Mouse (Mus musculus): ENCODE data around the gene Trub1. TPM values are rescaled to one million over a fixed set of nuclear protein-coding genes. Genes with fewer than 3 reads are reported as not detected.

The Trub1 gene
- total RNA-seq (2023; ENCODE audit: inconsistent age): 8.7 to 16.8 TPM (median 10.8 TPM) in 4 replicates

DNA sequence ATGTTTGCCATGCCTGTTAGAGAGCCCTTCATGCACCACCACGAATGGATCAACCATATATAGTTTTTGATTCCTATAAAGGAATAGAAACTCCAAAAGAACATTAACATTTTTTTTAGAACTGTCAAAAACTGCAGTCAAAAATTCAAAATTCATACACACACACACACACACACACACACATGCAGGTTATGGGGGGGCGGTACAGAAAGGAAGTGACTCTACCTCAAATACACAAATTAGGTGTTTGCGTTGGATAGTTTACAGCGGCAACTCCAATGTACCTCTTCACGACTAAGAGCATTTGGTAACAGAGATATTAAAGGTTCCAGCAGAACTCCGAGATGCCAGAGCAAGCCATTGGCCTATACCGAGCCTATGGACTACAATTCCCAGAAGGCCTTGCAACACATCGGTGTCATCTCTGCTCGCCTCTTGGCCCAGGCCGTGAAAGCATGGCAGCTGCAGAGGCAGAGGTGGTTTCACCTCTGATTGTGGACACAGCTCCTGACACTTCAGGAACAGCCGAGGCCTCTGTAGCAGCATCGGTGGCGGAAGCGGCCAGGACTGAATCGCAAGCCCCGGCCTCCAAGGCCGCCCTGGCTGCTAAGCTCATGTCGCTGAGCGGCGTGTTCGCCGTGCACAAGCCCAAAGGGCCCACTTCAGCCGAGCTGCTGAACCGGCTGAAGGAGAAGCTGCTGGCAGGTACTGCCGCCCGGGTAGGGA, at the start of gene Trub1:
TSS of gene Trub1 (plus strand) at position 421 of the 726 bp plus-strand sequence.

Other genes starting within 250 kb of the Trub1 start
- gene Ablim1, start 138.0 kb upstream of the Trub1 start, total RNA-seq (2023; ENCODE audit: inconsistent age): 400 to 448 TPM (median 429 TPM) in 4 replicates
- 20.5 to 24.6 TPM (median 21.2 TPM) in 4 replicates for gene Fam160b1, start 92.2 kb upstream of the Trub1 start, total RNA-seq (2023; ENCODE audit: inconsistent age)
- 10.7 to 13.0 TPM (median 11.4 TPM) in 4 replicates for gene Atrnl1, start 158.1 kb downstream of the Trub1 start, total RNA-seq (2023; ENCODE audit: inconsistent age)

All from B cell, adult (primary cell).